Mouse (Mus musculus) urinary bladder, adult 18-20 months (tissue): ENCODE data around the gene Rac3.
"Not testable (repeated sequence)": the region's sequence is repeated elsewhere in the genome, so short reads cannot be mapped to it uniquely, and the experiment has no call there.

Experiments used
- DNase-seq, 2 experiments: peaks; one replicate each; pipeline ENCODE4 v3.0.0; 2022; ENCODE audit warnings: low spot score in 2 of 2, mixed read lengths in 2 of 2

Gene Rac3

GRCm38 (mm10) chr11:120721124-120722066 is at the start of gene Rac3:
Gene Rac3, plus strand, starts transcription at chr11:120721470.
- DNase-seq, result no peak

GRCm38 (mm10) chr11:120672687-120673593 is 48.3 kb upstream of the Rac3 start, which contains the start of gene Aspscr1:
Gene Aspscr1, plus strand, starts transcription at chr11:120672973.
- DNase-seq, result peak; percentile 91 to 92

- DNase-seq, result no peak
Measured at GRCm38 (mm10) chr11:120673594-120674122, 47.6 kb upstream of the Rac3 start.

- DNase-seq, result not testable (repeated sequence)
Measured at GRCm38 (mm10) chr11:120675875-120676274, 45.4 kb upstream of the Rac3 start.

GRCm38 (mm10) chr11:120676951-120677350 is 44.3 kb upstream of the Rac3 start:
- DNase-seq, result no peak

- no peak for DNase-seq
Measured at GRCm38 (mm10) chr11:120679909-120680308, 41.4 kb upstream of the Rac3 start.

GRCm38 (mm10) chr11:120682683-120683082 is 38.6 kb upstream of the Rac3 start:
- no peak for DNase-seq

- no peak for DNase-seq
Measured at GRCm38 (mm10) chr11:120683536-120683935, 37.7 kb upstream of the Rac3 start.

- no peak for DNase-seq
Measured at GRCm38 (mm10) chr11:120684086-120684485, 37.2 kb upstream of the Rac3 start.

- DNase-seq, result no peak
Measured at GRCm38 (mm10) chr11:120684660-120685059, 36.6 kb upstream of the Rac3 start.

- DNase-seq, result peak in 1 of 2 experiments; percentile 50
Measured at GRCm38 (mm10) chr11:120686650-120687272, 34.5 kb upstream of the Rac3 start.

GRCm38 (mm10) chr11:120689365-120689764 is 31.9 kb upstream of the Rac3 start:
- no peak for DNase-seq

- no peak for DNase-seq
Measured at GRCm38 (mm10) chr11:120692471-120693011, 28.7 kb upstream of the Rac3 start.

- no peak for DNase-seq
Measured at GRCm38 (mm10) chr11:120693461-120693860, 27.8 kb upstream of the Rac3 start.

GRCm38 (mm10) chr11:120695184-120695583 is 26.1 kb upstream of the Rac3 start:
- no peak for DNase-seq

- no peak for DNase-seq
Measured at GRCm38 (mm10) chr11:120695641-120696040, 25.6 kb upstream of the Rac3 start.

GRCm38 (mm10) chr11:120696568-120696967 is 24.7 kb upstream of the Rac3 start:
- DNase-seq, result no peak

- DNase-seq, result peak in 1 of 2 experiments; percentile 63
Measured at GRCm38 (mm10) chr11:120697741-120698140, 23.5 kb upstream of the Rac3 start.

GRCm38 (mm10) chr11:120703696-120704454 is 17.4 kb upstream of the Rac3 start:
- no peak for DNase-seq
